Mouse (Mus musculus) naive thymus-derived CD4-positive, alpha-beta T cell, adult 2 months (primary cell): ENCODE data around the gene Aldh2.

Experiments used
- DNase-seq: peaks from one replicate; pipeline ENCODE4 v3.0.0-alpha.2; 2011; ENCODE audit warnings: low read depth

The Aldh2 gene

GRCm38 (mm10) chr5:121595758-121596157 lies 2.1 kb upstream of the Aldh2 start:
- DNase-seq = no peak

- DNase-seq = no peak
These were observed 1.2 kb upstream of the Aldh2 start for GRCm38 (mm10) chr5:121594714-121595313.

GRCm38 (mm10) chr5:121592816-121593407 lies 712 bp downstream of the Aldh2 start:
- DNase-seq = peak; percentile 21

GRCm38 (mm10) chr5:121592064-121592815 lies 1.4 kb downstream of the Aldh2 start:
- no peak for DNase-seq

GRCm38 (mm10) chr5:121591417-121592063 lies 2.1 kb downstream of the Aldh2 start:
- peak; percentile 19 for DNase-seq

GRCm38 (mm10) chr5:121589928-121590327 lies 3.7 kb downstream of the Aldh2 start:
- no peak for DNase-seq

- DNase-seq = peak; percentile 59
These were observed 7.1 kb downstream of the Aldh2 start for GRCm38 (mm10) chr5:121586400-121587039.

GRCm38 (mm10) chr5:121585699-121586098 lies 7.9 kb downstream of the Aldh2 start:
- no peak for DNase-seq

- DNase-seq = no peak
These were observed 8.6 kb downstream of the Aldh2 start for GRCm38 (mm10) chr5:121585005-121585404.

GRCm38 (mm10) chr5:121583765-121584501 lies 9.7 kb downstream of the Aldh2 start:
- peak; percentile 27 for DNase-seq

- no peak for DNase-seq
These were observed 11.7 kb downstream of the Aldh2 start for GRCm38 (mm10) chr5:121581945-121582344.

- no peak for DNase-seq
These were observed 16.6 kb downstream of the Aldh2 start for GRCm38 (mm10) chr5:121576927-121577488.

- DNase-seq = no peak
These were observed 17.8 kb downstream of the Aldh2 start for GRCm38 (mm10) chr5:121575867-121576266.

- DNase-seq = no peak
These were observed 19.5 kb downstream of the Aldh2 start for GRCm38 (mm10) chr5:121574145-121574544.

GRCm38 (mm10) chr5:121570787-121571186 lies 22.8 kb downstream of the Aldh2 start:
- DNase-seq = no peak

- DNase-seq = no peak
These were observed 23.7 kb downstream of the Aldh2 start for GRCm38 (mm10) chr5:121569881-121570420.

GRCm38 (mm10) chr5:121566035-121566681 lies 27.5 kb downstream of the Aldh2 start:
- DNase-seq = no peak

GRCm38 (mm10) chr5:121564468-121564895 lies 29.1 kb downstream of the Aldh2 start:
- peak; percentile 95 for DNase-seq

- no peak for DNase-seq
These were observed 31.2 kb downstream of the Aldh2 start for GRCm38 (mm10) chr5:121562436-121562835.

- DNase-seq = no peak
These were observed 44.4 kb downstream of the Aldh2 start for GRCm38 (mm10) chr5:121549196-121549595.
